Mouse (Mus musculus): ENCODE measurements around the gene Lcmt2.

Gene Lcmt2

DNA sequence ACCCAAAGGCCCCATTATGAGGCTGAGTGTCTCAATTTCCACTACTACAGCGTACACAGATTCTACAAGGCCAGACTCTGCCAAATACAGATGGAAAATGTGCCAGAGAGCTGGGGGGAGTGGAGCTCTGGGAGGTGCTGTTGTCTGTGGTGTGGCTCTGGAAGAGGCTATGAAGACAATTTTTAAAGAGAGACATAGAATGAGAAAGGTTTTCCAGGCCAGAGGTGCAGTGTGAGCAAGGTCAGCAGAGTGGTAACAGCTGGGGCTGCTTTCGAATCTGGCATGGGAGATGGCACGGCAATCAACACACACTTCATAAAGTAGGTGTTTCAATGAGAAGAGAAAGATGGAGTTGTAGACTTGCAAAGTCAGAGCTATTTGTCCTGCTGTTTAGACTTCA, 21.2 kb downstream of the Lcmt2 start:
- DNase-seq (ENCODE audit: low spot score in 2 of 2): no peak

DNA sequence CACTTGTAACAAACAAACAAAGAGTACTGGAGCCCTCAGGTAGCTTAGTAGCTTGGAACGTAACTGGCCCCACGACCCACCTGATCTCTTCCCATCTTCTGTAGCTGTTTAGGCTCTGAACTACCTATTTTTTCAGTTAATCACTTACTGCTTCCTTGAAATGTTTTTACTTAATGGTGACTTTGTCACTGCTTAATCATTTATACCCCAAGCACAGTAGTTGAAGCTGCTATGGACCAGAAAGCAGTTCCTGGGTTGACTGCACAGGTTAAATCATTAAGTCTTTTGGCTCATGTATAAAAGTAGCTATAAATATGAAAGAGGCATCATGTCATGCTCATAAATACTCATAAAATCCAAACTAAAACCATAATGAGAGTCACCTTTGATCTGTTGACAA, 25.0 kb downstream of the Lcmt2 start:
- DNase-seq (ENCODE audit: low spot score in 2 of 2): no peak

DNA sequence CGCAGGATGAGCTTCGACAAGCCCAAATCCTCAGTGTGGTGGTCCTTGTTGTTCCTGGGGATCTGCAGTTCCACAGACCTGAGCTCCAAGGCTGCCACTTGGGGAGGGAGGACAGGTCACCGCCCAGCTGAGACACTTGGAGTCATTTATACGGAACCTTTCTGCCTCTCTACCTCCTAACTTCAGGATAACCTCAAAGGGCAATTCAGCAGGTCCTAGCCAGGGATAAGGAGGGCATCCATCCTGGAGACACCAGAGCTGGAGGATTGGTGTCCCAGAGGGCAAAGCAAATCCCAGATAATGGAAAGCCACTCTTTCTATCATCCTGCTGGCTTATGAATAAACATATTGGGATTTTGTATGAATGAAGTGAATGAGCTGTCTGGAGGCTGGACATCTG, 30.8 kb downstream of the Lcmt2 start, which contains the start of gene Tgm7:
Tgm7 (minus strand) TSS at position 101 of the 400 bp plus-strand sequence.
- DNase-seq (ENCODE audit: low spot score in 2 of 2): no peak

DNA sequence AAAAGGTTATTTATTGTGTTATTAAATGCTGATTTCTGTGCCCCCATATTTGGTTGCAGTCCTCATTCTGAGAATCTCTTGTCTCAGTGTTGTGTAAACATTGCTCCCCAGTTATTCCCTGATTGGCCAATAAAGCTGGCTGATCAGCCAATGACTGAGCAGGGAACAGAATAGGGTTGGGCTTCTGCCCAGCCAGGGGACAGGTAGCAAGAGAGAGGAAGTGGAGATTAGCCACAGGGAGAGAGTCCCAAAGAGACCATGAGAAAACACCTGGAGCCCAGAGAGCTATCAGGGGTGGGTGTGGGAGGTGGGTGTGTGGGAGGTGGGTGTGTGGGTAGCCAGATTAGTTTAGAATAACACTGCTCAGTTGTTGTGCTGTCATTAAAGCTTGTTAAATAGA, 34.5 kb downstream of the Lcmt2 start:
- no peak for DNase-seq (ENCODE audit: low spot score in 2 of 2)

DNA sequence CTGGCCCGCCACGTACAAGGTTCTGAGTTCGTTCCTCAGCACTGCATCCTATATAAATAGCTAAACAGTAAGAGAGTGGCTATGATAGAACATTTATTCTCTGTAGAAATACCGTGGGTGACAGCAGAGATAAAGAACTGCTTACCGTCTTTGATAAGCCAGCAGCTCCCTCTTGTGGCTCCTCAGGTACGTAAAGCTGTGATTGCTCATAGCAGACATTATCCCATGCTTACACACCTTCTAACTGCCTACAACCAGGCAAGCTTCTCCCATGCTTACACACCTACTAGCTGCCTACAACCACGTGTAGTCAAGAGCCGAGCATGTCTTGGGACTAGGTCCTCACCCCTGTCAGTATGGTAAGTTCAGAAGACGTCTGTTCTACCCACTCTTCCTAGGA, 38.4 kb downstream of the Lcmt2 start:
- DNase-seq (ENCODE audit: low spot score in 2 of 2): peak; percentile 8 to 37

DNA sequence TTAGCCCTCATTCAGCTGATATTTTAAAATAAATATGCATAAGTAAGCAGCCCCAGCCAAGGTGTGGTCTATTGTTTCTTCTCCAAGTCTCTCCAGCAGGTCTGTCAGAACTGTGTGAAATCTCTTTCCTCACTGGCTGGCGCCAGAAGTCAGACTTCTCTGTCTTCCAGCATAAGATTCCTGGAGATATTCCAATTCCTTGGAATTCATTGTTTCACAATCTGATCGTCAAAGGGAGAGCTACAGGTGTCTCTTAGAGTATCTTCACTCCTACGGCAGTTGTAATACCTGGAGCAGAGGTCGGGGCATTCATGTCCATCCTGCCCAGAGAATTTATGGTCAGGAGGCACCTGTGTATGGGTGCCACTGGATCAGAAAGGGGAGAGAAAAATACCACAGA, 50.7 kb downstream of the Lcmt2 start:
- DNase-seq (ENCODE audit: low spot score in 2 of 2): no peak

DNA sequence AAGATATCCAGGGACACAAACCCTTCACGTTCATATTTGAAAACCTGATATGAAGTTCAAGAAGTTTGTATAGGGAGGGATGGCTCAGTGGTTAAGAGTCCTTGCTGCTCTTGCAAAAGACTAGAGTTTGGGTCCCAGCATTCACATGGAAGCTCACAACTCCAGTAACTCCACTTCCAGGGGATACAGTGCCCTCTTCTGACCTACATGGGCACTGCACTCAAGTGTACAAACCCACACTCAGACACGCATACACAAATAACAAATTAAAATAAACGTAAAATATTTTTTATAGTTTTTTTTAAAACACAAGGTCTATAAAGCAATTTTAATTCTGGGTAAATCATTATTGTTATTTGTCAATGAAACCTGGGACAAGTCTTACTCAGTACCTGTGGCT, 51.9 kb downstream of the Lcmt2 start:
- no peak for DNase-seq (ENCODE audit: low spot score in 2 of 2)

DNA sequence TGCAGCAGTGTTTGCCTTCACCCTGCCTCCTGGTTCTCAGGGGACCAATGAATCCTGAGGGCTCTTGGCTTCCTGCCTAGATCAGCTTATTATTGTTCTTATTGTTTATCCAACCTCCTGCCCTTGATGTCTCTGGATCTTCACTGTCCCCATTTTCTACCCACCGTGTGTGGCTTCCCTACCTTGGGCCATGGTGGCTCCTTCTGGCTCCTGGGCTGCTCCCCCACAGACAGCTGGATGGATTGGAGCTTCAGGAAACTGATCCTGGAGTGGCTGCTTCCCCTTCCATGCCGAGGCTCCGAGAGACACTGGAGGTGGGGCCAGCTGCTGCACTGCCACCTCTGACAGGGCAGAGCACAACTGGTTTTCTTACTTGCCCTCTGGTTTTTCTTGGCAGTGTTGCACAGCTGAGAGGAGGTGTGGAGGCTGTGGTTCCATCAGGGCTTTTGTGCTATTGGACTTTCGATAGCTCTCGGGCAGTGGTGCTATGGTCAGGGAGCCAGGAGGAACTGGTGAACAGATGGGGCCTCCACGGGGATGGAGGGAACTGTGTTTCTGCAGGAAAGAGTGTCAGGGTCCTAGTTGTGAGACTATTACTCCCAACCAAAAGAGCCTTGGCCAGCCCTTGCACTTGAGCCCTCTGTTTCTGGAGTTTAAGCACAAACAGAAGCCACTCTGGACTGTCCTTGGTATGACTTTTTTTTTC, 54.8 kb downstream of the Lcmt2 start, which contains the start of gene Tgm5:
Tgm5 (minus strand) TSS at position 362 of the 706 bp plus-strand sequence.
- DNase-seq (ENCODE audit: low spot score in 2 of 2): no peak

DNA sequence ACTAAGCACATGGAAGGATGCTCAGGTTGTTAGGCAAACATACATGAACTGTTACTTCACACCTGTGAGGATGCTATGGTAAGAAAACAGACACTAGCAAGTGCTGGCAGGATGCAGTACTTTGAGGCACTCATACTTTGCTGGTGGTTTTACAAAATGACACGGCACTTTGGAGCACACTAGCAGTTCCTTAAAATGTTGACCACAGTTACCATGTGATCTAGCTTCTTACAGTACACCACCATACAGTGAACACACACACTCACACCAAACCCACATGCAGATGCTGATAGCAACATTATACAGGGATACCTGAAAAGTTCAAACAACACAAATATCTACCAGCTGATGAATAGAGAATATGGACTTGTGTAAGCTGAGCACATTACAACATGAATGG, 57.8 kb downstream of the Lcmt2 start:
- no peak for DNase-seq (ENCODE audit: low spot score in 2 of 2)

Data from natural killer cell, adult 2 months (primary cell).